Mouse (Mus musculus) gastrocnemius, postnatal 36 days (tissue): ENCODE measurements at regions not wholly inside any gene's neighbourhood (a gene's known extent, or its start where the extent isn't known, plus 50 kb on each side); places are given as distances from the start of the nearest gene placed in this dataset.

Source experiments
- DNase-seq, 2 experiments: peaks; one replicate each; pipeline ENCODE4 v3.0.0; 2022
- intact Hi-C: fragments of 180-260 bp; cut with DNase I; formaldehyde crosslinking; loops from one replicate; pipeline ENCODE4 v1.15.1; 2025

DNA sequence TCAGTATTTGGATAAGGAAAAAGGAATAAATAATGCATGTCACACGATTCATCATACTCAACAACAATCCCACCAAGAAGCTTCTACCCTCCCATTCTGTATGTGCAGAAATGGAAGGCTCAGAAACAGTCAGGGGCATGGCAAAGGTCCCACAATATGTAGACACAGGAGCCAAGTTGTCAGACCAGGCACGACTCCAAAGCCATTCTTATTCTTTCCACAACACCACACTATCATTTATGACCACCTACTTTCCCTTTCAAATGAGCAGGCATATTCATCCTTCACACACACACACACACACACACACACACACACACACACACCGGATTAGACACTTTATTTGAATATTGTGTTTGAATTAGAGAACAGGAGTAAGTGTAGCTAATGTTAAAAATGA, 232.0 kb downstream of the Rab28 start:
- DNase-seq: no peak
- intact Hi-C loops: no loop called here

DNA sequence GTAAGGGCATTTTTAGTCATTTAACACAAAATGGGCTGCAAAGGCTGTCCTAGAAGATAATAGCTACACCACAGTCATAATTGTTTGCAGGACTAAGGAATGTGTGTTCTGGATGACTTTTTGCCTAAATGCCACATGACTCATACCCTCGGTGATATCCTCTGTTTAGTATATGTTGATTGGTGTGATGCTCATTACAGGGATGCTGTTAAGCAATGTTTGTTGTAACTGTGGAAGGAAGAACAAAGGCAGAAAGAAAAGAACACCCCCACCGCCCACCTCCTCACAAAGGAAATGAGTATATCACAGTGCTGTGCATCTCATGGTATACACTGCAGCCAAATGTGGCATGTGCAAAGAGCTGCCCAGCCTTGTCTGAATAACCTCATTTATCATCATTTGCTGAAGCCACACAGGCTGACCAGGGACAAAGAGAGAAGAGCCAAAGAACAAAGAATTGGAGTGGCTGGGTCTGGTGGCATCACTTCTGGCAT, 262.4 kb downstream of the Rab28 start:
- intact Hi-C loops: no loop called here
- no peak for DNase-seq

DNA sequence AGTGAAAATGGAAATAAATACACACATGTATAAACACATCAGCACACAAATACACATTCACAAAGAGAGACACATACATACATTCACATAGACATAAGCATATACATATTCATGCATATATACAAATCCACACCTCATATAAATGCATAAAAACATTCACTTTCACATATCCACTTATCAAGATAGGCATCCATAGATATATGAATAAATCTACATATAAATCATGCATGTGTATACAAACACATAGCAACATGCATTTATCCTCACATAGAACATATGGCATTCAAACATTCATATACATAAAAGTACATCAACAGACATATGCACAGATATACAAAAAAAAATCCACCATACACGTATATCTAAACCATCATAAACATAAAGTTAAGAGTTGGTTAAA, 266.9 kb downstream of the Rab28 start:
- no peak for DNase-seq
- intact Hi-C loops: no loop called here

DNA sequence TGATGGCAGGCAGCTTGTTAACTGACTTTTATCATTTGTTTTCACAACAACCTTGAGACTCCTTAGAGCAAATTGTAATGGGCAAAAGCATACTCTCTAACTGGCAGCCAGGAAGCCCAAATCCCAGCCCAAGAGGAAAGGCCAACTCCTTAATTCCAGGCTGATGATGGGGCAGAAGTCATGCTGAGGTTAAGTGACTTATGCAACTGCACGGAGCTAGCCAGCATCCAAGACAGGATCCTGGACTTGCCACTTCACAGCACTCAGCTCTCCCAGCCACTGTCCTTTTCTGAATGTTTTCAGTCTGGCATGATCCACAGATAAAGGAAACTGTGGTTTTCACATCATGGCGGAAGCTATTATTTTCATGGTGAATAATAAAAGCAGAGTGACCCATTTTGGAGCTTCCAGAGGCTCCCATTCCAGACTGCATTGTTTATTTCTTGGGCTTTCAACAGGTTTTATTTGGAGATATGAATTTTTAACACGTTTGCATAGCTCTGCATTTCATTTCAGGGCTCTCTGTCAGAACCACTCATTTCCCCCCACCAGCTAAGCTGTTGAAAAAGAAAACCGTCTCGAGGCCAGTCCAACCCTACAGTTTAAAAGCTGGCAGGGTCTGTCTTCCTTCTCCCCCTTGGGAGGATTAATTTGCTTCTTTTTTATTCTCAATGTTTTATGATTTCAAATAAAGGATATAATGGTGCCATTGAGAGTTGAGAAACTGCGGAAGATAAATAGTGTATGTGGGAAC, 288.7 kb downstream of the Rab28 start:
- DNase-seq: peak in 1 of 2 experiments; percentile 24
- intact Hi-C loops: no loop called here

DNA sequence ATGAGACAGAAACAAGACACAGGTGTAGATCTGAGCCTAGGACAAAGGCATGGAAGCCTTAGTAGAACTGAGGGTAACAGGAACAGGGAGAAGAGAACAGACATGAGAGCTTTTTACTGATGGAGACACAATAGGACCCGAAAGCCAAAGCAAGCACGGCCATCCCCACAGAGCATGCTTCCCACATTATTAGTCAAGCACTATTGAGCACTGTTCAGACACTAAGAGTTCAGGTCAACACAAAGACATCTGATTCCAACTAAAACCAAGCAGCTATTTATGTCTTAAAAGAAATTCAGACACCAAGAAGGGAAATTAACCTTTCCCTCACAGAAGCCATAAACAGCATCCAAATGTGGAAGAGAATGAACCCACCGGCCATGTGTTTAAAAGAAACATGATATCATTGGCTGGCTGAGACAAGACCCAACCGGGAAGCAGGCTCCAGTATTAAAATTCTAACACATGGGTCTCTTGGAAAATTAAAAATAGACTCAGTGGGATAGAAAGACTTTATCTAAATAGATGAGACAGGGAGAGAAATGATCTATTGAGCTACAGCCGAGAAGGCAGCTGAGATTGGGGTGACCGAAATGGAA, 298.8 kb downstream of the Rab28 start:
- intact Hi-C loops: no loop called here
- no peak for DNase-seq

DNA sequence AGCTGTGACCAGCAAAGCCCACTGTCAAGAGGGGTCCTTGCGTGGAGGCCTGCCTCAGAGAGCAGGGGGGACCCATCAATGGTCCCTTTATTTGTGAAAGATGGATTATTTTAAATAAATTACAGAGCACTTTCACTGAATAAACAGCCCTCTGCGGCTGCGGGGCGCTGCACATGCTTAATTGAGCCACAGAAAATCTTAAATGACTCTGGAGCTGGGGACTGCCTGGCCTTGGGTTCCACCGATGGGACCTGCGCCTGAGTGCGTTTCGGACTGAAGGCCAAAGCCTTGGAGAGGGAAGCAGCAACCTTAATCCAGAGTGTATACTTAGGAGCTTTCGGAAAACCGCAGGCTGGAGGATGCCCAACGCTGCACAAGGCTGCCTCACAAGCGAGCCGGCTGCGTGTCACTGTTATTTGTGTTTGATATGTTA, 315.1 kb downstream of the Rab28 start:
- intact Hi-C loops: no loop called here

DNA sequence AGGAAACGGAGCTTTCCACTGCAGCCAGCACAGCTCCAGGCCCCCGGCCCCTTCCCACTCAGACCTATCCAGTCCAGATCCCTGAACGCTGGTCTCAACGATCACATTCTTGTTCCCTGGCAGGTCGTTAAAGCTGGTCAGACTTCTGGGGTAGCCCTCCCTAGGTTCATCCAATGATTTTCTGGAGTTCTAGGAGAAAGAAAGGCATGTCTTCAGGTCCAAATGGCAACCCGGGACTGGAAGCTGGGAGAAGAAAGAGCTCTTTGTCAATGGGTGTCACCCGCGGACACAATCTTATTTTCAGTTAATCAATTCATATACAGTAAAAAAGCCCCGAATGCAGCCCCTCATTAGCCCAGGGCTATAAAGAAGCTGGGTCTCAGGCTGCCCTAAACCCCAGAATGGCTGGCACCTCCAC, 315.8 kb downstream of the Rab28 start:
- DNase-seq: no peak
- intact Hi-C loops: no loop called here

More for the DNA sequence above, 315.1 kb downstream of the Rab28 start:
- DNase-seq: no peak

DNA sequence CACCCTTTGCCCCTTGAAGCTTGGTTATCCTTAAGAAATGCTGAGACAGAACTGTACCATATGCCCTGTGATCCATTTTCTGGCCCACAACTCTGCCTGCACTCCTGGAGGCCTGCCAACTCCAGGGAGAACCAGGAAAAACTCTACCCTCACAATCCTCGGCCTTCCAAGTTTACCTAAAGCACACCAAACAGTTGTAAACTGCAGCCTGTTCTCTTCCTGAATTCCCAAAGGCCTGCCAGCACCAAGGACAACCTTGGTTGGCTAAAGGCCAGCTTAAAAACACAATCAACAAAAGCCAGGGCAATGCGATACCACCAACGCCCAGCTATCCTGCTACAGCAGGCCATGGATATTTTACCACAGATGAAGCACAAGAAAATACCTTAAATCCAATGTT, 334.5 kb downstream of the Rab28 start:
- DNase-seq: no peak
- intact Hi-C loops: no loop called here

DNA sequence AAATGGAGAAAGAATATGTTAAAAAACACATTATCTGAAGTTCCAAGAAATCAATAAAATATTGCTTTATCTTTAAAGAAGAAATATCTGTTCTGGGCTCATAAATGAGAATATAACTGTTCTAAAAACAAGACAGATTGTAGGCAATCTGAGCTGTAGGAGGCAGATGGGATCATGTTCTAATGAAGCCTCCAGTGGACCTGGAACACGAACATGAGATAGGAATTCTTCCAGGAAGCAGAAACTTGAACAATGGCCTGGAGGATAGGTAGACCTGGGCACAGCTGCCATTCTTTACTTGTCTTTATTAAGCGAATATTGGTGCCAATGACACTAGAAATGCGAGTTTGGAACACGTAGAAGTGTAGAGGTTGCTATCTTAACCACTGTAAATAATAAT, 336.5 kb downstream of the Rab28 start:
- intact Hi-C loops: no loop called here
- no peak for DNase-seq

DNA sequence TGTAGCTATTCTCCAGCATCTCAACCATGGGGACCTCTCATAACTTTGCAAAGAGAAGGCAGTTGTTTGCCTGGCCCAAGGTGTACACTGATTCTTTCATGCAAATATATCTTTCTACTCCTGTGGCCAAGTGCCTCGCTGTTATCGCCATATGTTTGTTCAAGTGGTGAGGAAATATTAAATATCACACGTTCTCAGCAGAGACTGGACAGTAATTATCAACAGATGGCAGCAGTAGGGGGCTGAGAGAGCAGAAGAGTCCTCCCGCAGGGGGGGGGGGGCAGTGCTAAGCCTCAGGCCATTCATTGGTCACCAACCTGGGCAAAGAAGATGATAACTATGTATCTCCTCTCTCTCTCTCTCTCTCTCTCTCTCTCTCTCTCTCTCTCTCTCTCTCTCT, 337.6 kb downstream of the Rab28 start:
- intact Hi-C loops: no loop called here
- no peak for DNase-seq

DNA sequence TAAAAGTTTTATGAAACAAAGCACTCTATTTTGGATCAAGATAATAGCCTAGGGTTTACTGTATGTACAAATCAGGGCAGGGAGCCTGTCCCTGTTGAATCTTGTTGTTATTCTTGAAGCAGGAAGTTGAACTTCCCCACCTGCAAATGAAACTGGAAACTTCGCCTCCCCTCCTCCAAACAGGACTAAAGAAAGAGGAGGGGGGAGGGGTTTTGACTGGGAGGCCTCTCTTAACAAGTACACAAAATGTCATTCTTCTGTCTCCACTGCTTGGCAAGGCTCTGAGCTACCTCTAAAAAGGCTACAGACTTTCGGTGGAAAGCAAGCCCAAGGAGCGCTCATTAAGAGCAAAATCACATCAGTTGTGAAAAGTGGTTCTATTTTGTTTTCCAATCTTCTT, 338.1 kb downstream of the Rab28 start:
- intact Hi-C loops: no loop called here
- no peak for DNase-seq

DNA sequence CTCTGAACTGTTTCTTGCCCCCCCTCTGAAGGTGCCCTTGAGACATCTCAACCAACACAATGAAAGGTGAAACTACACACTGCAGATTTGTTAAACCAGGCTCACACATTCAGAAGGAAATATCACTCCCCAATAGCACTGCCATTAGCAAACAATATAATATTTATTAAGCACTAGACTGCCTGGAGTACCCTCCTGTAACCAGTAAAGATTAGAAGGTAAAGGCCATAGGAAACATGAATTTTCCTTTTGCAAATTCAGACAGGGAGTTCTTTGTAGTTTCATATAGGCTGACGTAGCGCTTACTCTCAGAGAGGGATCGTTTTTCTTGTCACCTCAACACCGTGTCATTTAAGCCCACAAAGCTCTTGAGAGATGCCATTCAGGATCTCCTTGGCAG, 342.1 kb downstream of the Rab28 start:
- intact Hi-C loops: no loop called here
- DNase-seq: no peak

DNA sequence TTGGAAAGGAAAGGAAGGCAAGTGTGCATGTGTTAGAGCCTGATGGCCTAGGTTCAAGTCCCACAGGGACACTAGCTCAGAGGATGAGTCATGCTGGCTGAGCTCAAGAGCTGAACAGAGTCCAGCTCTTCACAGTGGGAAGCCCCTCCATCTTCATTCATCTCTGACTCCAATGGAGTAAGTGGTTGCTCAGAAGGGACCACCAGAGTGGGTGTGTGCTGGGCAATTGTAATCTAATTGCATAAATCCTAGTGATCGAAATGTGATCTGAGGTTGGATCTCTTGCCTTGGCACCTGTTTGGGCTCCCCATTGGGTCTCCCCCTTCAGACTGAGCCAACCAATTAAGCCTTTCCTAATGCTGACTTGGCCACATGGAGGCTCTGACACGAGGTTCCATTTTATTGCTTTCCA, 359.5 kb downstream of the Rab28 start:
- intact Hi-C loops: no loop called here
- peak; percentile 7 to 14 for DNase-seq

DNA sequence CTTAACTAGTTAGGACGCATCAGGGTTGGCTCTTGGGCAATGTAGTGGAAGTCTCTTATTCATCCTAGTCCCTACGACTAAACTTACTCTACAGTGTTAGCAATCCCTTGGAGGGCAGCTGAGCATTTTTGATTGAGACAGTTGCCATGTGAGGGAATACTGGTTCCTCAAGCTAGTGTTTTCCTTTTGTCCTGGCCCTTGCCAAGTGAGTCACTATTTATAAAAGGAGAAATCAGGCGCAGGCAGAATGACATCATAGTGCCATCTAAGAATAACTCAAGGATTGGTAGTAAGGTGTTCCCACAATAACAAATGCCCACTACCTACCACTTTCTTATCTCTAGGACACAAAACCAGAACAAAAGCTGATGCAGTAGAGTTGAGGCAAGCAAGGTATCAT, 360.5 kb downstream of the Rab28 start:
- DNase-seq: no peak
- intact Hi-C loops: no loop called here

DNA sequence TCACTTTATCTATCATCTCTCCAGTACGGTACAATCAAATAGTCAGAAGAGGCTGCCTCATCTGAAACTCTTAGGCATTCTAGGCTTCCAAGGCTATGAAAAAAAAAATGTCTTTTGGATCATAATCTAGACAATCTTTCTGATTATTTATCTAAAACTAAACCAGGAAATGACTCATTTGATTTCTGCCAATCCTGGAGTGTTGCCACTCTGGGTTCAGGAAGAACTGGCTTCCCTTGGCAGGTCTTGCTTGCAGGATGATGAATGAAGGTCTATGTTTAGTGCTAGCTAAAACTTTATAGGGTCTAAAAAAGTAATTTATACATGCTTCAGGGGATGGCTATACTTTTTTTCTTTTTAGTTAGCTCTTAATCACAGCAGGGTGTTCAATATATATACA, 367.4 kb downstream of the Rab28 start:
- intact Hi-C loops: no loop called here
- no peak for DNase-seq

DNA sequence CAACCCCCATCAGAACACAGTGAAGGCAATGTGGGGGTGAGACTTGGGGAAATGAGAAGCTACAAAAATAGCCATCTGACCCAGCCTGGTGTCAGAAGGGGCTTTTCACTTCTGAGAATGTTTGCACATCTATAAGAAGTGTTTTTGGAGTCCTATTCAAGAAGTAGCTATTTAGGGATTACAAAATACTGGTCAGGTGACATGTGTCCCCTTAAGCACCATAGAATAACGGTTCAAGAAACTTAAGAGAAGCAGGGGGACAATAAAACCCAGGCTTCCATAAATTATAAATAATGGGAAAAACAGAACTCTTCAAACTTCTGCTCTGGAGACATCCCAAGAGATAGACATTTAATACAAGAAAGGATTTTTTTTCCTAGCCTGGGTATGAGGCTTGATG, 411.5 kb downstream of the Rab28 start:
- no peak for DNase-seq
- intact Hi-C loops: no loop called here

DNA sequence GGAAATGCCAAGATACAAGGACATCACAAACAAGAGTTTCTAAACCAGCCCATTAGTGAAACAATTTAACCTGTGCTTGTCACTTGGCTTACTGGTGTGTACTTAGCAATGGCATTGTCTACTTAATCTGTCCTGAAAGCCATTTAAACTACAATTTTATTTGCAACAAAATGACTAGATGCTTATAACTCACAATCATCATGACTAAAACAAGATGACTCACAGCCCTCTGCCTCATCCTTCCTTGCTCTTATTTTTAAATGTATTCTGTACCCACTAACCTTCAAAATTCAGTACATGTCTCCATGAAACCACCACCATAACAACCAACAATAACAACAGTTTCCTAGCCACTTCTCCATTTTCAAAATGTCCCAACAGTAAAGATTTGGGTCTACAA, 441.2 kb downstream of the Rab28 start:
- DNase-seq: no peak
- intact Hi-C loops: no loop called here

DNA sequence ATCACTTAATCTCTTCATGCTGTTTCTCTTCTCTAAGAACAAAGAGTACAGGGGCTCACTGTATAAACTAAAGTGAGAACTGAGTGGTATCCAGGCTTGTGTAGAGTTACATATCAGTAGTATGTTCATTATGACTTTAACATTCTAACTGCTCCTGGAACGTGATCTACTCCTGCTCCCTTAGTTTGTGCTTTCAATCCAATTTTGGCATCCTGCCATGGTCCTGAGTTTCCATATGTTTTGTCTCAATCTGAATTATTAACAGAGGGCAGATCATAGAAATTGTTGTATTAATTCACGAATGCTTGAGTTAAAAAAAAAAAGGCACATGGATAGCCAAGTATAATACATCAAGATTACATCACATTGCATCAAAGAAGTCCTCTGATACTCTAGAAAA, 441.6 kb downstream of the Rab28 start:
- intact Hi-C loops: no loop called here
- DNase-seq: no peak

DNA sequence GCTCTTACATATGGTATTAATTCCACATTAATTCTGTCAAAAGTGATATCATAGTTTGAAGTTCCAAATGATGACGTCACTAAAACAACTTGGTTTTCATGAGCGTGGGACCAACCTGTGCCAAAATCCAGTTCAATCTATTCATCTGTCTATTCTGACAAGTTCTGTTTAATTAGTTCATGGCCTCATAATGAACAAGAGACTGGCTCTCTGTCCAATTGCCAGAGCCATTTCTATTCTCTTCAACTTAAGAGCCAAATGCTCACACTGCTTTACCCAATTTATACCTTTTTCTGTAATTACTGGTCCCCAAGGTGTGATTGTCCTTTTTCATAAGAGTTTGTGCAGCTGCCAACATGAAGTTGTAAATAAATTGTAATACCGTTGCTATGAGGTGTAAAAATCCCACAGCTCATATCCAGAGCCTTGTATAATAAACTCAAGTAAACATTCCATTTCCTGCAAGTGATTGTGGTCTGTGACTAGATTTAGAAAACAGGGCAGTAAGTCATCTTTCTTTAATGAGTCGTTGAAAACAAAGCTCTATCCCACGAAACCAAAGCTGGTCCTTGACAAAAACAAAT, 446.2 kb downstream of the Rab28 start:
- no peak for DNase-seq
- intact Hi-C loops: no loop called here
